Mouse (Mus musculus): ENCODE data around the gene Zfp985.
"Not testable (repeated sequence)": the region's sequence is repeated elsewhere in the genome, so short reads cannot be mapped to it uniquely, and the experiment has no call there.

Zfp985 gene

DNA sequence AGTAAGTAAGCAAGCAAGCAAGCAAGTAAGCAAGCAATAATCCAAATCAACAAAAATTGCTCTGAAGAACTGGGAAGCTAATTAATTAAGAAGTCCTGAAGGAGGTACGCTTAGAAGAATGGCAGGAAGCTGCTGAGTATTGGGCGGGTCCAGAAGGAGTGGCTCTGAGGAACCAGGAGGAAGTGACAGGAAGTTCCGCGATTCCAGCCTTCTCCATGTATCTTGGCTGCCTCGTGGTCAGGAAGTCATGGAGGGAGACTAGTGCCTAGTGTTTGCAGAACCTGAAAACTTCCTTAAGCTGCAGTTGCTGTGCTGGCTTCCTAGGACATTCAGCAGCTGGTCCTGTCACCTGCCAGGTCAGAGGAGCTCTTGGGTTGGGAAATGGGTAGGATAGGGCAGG, at the start of gene Zfp985:
TSS of gene Zfp985 (plus strand) at position 207 of the 400 bp plus-strand sequence.
- not testable (repeated sequence) for DNase-seq

DNA sequence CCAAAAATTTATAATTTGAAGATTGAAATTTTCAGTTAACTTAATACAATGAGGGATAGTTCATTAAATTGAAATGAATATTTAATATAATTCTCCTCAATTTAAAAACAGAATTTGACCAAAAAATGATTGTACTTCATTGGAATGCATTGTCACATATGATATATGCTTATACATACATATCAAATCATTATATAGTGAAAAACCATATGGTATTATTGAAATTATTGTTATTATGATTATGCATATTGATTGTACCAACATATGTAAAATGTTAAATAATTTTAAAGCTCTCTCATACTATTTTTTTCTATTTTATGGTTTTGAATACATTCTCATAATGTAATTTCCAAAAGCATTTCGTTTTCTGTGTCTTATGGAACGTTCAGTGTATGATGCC, 43.9 kb upstream of the Zfp985 start:
- DNase-seq, result no peak

DNA sequence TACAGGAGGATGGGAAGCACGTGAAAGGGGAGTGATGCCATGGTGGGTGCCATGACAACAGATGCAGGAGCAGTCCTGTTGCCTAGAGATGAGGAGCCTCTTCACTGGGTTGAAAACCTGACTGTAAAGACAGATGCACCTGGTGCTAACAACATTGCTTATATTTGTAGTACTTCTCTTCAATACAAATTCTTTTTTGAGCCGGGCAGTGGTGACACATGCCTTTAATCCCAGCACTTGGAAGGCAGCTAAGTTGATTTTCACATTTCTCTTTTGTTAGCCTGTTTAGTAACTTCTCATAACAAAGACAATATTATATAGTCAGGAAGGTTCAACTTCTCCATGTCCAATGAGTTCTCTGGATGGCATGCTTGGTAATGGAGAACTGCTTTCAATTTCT, 34.1 kb upstream of the Zfp985 start:
- no peak for DNase-seq

DNA sequence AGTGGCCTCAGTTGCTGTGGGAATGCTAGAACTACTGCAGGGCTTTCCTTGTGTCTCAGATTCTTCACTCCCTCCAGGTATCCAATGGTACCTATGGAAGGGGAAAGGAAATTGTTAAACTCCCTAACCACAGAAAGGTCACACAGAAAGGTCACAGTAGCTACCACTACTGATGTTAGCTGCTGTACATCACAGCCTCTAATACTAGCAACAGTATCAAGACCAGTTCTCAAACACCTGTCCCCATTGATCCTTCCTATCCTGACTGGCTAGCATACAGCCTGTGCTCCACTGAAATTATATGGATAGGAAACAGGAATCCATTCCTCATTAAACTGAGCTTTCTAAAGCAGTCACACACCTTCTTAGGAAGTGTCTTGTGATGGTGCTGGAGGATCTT, 33.0 kb upstream of the Zfp985 start:
- no peak for DNase-seq

DNA sequence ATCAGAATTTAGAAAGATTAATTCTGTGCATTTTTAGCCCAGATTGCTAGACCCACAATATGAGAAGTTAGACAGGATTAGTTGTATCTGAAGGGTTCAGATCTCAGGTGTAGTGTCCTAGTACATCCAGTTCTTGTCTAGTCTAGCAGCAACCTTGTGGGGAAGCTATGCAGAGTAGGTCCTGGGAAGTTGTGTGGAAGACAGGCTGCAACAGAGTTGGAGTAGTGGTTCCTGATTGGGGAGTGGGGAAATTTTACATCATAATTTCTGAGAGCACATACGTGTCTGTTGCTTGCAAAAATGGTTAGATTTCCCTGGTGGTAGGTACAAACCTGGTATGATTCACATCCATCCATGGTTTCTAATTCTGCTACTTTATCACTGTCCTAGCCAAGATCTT, 28.0 kb upstream of the Zfp985 start:
- DNase-seq, result no peak

DNA sequence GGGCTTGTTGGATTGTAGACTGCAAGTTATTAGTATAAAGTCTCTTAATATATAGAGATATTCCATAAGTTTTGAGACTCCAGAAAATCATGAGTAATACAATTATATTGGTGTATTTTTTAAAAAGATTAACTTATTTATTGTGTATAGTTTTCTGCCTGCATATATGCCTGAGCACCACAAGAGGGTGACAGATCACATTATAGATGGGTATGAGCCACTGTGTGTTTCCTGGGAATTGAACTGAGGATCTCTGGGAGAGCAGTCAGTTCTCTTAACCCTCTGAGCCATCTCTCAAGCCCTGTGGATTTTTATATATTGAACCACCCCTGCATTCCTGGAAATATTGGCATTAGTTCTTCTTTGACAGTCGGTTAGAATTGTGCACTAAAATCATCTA, 22.7 kb upstream of the Zfp985 start:
- DNase-seq, result no peak

DNA sequence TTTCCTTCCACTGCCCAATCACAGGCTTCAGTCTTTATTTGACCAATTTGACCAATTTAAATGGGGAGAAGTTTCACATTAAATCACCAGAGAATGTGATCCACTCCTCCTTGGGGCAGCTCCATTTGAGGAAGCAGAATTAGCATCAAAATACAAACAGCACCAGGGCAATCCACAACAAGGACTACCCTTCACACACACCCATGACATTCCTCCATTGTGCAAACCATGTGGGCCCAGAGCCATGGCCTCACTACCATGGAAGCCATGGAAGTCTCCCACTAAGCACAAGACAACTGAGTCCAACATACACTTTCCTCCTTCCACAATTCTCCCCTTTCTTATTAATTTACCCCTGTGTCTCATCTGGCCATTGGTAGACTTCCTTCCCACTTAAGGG, 17.2 kb upstream of the Zfp985 start:
- not testable (repeated sequence) for DNase-seq

DNA sequence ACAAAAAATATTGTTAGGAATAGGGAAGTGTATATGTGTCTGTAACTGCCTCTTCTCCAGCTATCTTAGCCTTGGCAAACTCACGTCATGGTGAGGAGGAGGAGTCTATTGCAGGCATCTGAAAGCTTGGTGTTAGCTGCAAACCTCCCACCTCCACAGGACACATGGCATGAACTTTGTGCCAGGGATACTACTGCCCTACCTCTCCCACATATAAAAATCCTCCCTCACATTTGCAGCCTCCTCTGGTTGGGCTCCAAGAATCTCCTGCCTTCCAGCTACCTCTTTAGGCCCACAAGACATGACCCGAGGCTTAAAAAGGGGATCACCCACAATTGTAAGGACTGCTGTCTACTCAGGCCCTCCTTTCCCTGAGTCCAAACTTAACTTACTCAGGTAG, 15.4 kb upstream of the Zfp985 start:
- DNase-seq, result no peak

DNA sequence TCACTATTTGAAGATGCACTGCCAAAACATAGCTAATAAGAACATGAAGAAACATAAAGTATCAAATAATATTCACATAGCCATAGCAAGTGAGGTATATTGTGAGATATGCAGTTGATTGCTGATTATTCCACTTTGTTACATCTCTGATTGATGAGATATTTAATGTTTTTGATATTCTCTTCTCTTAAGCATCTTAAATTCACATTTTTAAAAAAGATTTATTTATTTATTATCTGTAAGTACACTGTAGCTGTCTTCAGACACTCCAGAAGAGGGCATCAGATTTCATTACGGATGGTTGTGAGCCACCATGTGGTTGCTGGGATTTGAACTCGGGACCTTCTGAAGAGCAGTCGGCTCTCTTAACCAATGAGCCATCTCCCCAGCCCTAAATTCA, 13.2 kb upstream of the Zfp985 start, which contains the start of gene Gm16503:
TSS of gene Gm16503 (plus strand) at position 301 of the 400 bp plus-strand sequence.
- not testable (repeated sequence) for DNase-seq

DNA sequence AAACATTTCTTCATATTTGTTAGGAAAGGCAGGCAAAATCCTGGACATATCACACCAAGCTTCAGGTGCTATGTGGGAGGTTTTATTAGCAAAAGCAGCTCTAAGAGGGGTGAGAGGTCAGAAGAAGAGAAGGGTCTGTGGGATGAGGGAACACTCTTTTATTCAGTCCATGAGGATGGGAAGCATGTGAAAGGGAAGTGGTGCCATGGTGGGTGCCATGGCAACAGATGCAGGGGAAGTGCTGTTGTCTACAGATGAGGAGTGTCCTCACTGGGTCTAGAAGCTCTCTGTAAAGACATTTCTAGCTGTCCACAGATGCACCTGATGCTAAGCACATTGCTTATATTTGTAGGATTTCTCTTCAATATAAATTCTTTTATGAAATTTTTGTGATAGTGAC, 12.0 kb upstream of the Zfp985 start:
- DNase-seq, result no peak

DNA sequence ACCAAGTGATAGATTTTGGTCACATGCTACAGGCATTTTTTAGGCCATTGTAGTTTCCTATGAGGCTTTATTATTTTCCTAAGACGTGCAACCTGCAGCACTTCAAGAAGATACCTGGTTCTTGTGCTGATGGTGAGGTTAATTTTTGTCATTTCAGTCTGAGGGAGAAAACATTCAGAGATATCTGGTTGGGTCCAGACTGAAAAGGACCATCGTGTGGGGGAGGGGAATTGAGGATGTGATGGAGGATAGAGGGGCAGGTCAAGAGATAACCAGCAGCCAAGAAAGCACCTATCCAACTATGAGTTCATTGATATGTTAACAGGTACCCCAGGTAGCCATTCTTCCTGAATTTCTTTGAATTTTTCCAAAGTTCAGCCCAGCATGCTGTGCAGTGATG, 1.3 kb downstream of the Zfp985 start:
- not testable (repeated sequence) for DNase-seq

DNA sequence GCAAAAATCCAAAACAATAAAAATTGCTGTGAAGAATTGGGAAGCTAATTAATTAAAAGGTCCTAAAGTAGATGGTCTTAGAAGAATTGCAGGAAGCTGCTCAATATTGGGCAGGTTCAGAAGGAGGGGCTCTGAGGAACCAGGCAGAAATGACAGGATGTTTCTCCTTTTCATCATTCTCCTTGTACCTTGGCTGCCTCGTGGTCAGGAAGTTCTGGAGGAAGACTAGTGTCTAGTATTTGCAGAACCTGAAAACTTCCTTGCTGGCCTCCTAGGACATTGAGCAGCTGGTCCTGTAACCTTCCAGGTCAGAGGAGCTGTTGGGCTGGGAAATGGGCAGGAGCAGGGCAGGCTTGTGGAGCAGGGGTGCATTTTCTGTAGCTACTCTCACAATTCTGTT, 3.8 kb downstream of the Zfp985 start:
- not testable (repeated sequence) for DNase-seq

DNA sequence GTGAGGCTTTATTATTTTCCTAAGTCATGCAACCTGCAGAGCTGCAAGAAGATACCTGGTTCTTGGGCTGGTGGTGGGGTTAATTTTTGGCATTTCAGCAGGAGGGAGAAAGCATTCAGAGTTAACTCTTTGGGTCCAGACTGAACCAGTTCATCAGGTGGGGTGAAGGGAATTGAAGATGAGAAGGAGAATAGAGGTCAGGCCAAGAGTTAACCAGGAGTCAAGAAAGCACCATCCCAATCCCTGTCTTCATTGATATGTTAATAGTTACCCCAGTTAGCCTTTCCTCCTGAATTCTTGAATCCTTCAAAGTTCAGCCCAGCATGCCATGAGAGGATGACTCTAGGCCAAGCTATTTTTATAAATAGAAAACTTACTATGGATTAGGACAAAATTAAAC, 4.9 kb downstream of the Zfp985 start:
- not testable (repeated sequence) for DNase-seq

DNA sequence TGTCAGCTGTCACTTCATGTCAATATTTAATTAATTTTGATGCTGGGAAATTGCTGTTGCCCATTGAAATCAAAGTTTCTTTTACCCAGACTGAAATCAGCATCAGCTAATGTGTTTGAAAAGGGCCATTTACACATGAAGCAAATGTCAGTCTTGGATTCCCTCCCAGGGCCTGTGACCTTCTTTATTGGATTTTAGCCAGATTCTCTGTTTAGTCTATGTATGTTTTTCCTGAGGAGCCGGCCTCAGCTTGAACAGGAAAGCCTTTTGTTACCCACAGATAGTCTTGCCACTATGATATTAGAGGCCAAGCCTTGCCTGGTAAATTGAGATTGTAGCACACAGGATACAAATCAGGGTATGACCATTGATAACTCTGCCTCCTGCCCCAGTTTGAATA, 6.0 kb downstream of the Zfp985 start:
- DNase-seq, result not testable (repeated sequence)

DNA sequence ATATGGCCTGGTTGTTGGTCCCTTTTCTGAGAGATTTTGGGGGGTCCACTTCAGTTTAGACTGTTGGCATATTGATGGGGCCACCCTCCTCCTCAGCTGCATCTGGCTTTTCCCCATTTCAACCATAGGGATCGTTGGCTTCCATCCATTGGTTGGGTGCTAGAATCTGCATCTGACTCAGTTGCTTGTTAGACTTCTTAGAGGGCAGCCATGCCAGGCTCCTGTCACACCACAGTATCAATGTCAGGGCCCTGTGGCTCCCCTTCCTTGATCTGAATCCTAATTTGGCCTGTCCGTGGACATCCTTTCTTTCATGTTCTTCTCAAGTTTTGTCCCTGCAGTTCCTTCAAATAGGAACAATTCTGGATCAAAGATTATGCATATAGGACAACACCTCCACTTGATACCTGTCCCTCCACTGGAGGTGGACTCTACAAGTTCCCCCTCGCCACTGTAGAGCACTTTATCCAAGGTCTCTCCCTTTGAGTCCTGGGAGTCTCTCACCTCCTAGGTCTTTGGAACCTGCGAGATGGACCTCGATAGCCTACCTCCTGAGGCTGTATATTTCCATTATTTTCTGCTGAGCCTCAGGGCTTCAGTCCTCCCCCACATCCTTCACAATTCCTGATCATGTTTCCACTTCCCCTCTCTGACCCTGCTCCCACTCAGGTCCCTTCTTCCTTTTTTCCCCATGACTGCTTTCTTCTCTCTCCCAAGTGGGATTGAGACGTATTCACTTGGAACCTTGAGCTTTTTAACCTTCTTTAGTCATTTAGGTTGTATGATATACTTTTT, 12.5 kb downstream of the Zfp985 start:
- DNase-seq, result no peak

DNA sequence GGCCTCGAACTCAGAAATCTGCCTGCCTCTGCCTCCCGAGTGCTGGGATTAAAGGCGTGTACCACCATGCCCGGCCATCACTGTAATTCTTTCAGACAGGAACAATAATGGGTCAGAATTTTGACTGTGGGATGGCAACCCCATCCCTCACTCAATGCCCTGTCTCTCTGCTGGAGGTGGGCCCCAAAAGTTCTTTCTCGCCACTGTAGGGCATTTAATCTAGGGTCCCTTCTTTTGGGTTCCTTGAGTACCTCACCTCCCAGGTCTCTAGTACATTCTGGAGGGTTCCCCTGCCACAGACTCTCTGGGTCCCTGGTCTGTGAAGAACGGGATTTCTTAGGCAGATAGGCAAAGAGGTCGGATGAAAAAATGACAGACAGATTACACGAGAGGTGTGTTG, 18.1 kb downstream of the Zfp985 start:
- not testable (repeated sequence) for DNase-seq

DNA sequence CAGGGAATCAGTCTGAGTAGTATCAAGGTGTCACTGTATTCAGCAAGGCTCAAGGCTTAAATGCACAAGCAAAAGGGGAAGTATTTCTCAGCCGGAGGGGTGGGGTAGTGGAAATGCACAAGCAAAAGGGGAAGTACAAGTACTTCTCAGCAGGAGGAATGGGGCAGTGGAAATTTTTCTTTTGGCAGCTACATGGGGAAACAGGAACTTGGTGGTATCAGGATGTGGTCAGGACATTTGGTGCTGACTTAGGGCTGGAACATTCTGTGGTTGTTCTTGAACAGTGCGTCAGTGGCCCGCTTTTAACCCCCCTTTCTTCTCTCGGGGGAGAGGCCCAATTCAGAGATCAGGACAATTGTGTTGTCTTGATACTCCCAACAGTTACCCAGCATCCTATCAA, 26.3 kb downstream of the Zfp985 start:
- DNase-seq, result not testable (repeated sequence)

DNA sequence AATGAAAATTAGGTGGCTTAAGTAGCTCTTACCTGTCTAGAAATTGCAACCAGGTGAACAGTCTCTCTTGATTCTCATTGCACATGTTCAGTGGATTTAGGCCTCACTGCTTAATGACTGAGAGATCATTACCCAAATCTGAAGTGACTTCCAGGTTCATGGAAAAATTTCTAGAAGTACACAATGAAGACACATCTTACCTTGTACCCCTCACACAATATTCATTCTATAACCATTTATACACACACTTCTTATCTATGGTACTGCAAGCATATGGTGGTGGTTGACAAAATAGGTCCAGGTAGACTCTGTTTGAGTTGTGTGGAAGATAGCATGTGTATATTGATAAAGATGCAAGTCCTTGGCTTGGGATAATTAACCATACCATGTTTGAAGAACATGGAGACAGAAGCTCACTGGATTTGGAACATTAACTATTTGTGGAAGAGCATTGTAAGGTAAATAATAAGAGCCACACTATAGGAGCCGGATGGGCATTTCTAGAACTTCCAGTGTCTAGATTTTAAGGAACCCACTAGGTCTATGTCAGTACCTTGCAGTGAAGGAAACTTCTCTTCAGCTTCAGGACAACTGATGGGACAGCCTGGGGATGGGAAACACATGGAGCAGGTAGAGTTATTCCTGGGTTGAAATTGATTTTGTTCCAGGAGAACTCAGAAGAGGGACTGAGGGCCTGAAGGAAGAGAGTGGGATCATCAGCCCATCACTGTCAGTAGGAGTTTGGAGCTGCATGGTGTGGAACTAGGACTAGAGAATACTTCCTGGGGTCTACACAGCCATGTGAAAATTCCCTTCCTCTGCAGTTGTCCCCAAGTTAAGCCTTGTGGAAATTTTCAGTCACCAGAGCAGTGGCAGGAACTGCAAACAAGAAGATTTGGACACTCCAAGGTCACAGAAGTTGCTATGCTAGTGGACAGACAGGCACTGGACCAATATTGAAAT, 33.7 kb downstream of the Zfp985 start:
- DNase-seq, result no peak

DNA sequence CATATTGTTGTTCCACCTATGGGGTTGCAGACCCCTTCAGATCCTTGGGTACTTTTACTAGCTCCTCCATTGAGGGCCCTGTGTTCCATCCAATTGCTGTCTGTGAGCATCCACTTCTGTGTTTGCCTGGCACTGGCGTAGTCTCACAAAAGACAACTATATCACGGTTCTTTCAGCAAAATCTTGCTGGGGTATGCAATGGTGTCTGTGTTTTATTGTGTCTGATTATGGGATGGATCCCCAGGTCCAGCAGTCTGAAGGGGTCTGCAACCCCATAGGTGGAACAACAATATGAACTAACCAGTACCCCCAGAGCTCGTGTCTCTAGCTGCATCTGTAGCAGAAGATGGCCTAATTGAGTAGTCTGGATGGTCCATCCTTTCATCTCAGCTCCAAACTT, 41.6 kb downstream of the Zfp985 start:
- not testable (repeated sequence) for DNase-seq

DNA sequence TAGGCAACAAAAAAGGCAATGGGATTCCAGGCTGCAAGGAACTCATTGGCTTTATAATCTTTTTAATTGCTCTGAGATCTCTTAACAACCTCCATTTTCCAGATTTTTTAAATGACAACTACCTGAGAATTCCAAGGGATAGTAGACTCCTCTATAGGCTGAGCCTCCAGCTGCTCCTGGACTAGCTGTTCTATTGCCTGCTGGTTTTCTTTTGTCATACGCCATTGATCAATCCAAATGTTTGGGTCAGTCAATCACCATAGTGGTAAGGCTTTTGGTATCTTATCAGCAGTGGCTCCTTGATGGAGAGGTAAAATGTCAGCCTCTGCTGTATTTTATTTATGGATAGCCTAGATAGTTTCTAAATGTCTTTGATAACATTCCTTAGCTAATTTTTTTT, 44.6 kb downstream of the Zfp985 start:
- DNase-seq, result no peak

DNA sequence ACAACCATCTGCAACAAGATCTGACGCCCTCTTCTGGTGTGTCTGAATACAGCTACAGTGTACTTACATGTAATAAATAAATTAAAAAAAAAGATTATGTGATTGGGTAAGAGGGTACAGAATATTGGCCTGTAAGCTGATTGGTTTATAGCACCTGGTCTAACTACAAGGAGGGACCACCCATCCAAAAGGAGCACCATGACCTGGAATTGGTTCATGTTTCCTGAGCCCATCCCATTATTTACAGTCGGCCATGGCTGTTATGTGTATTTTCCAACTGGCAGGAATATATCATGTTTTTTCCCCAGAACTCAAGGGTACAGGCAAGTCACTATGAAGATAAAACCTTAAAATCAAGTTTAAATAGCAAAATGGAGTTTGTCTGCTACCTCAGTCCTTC, 45.8 kb downstream of the Zfp985 start:
- DNase-seq, result no peak

DNA sequence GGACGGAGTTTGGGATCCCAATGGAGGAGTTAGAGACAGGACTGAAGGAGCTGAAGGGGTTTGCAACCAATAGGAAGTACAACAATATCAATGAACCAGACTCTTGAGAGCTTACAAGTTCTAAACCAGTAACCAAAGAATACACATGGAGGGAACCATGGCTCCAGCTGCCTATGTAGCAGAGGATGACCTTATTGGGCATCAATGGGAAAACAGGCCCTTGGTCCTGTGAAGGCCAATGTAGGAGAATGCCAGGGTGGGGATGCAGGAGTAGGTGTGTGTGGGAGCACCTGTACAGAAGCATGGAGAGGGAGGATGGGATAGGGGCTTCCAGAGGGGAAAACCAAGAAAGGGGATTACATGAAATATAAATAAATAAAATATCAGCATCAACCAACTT, 48.8 kb downstream of the Zfp985 start:
- no peak for DNase-seq

DNA sequence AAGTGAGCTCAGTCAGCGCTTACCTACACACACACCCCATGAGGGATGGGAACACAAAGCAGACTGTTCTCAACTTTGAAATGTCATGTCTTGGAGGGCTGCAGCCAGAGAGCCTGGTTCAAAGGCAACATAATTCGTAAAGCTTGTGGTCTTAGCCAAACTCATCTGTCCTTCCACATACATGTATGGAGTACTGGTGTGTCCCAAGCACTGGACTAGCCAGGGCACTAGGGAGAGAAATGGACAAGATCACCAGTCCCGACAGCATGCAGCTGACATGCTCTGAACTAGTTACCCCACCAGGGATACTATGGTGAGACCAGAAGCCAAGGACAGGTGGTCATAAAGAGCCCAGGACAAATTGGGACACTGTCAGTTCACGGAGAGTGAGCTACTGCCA, 50.7 kb downstream of the Zfp985 start:
- no peak for DNase-seq

DNA sequence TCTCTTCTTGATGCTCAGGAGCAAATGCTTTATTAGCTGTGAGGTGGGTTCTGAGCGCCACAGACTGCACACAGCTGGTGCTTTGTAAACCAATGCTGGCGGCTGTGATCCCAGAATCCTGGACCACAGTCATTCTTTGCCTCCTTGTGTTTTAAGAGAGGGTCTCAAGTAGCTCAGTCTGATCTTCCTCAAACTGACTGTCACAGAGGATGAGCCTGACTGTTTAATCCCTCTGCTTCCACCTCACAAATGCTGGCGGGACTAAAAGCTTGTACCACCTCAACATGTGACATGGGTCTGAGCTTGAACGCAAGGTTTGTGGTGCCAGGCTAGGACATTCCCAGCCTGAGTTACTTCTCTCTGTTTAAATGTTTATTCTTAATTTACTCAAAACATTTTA, 52.4 kb downstream of the Zfp985 start:
- DNase-seq, result no peak
